15 mouse cellular contexts compared by ENCODE assay signal in the genomic region with DNA sequence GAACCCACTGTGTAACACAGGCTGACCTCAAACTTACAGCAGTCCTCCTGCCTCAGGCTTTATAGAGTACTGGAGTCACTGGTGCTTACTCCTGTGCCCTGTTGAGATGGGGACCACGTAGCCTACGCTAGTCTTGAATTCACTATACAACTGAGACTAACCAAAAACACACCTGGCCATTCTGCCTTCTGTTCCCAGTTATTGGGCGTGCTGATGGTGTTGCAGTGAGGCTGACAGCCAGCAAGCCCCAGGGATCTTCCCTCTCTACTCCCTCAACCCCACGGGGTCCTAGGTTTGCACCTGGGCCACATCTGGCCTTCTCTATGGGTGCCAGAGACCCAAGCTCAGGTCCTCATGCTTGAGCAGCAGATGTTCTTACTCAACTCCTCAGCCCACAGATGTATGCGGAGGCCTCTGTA. TPM values are rescaled to one million over a fixed set of nuclear protein-coding genes. Genes with fewer than 3 reads are reported as not detected.
A peak's percentile ranks its signal among the peaks of the same experiment; 100 is the strongest.
DNase-seq lines count a peak whose midpoint lies in the region; ATAC-seq and TF ChIP-seq lines count a peak whose summit lies in the region.
"Had no signal": no experiment of that assay in that cellular context is flagged by ENCODE, and none has a peak within 500 bp of the region (broad histone marks: within the 10 kb centered on the region; RNA-seq: fewer than 3 reads in every experiment).

No protein-coding gene starts in this region.

- peak; percentile 63; the same call in 1 of the 2 replicates for ATAC-seq in embryonic facial prominence, embryonic 11.5 days (replicated peaks; ENCODE audit: insufficient number of reproducible peaks, low FRiP score, low TSS enrichment, low read depth)
- ATAC-seq in frontal cortex, adult (ENCODE audit: low TSS enrichment): no peak
- ATAC-seq: midbrain, embryonic 13.5 days had no signal

- no peak overlapping the region for H3K4me3 ChIP-seq in embryonic facial prominence, embryonic 11.5 days (ENCODE audit: low read depth, low read length)
- H3K4me3 ChIP-seq in embryonic facial prominence, embryonic 10.5 days: no peak overlapping the region
- H3K4me3 ChIP-seq in left cerebral cortex, adult 2 months: no peak overlapping the region
- H3K4me3 ChIP-seq in small intestine, adult 2 months (ENCODE audit: low read depth, low read length): no peak overlapping the region
- H3K4me3 ChIP-seq: embryonic facial prominence, embryonic 12.5 days; forebrain, embryonic 10.5 days; midbrain, embryonic 13.5 days had no signal

- H3K9me3 ChIP-seq in embryonic facial prominence, embryonic 11.5 days (replicated peaks; ENCODE audit: control insufficient read depth, low read length): no peaks in the 10 kb centered on the region
- no peaks in the 10 kb centered on the region for H3K9me3 ChIP-seq in embryonic facial prominence, embryonic 10.5 days
- H3K9me3 ChIP-seq: embryonic facial prominence, embryonic 12.5 days; forebrain, embryonic 10.5 days; midbrain, embryonic 13.5 days had no signal

- no peaks in the 10 kb centered on the region for H3K27me3 ChIP-seq in embryonic facial prominence, embryonic 11.5 days (ENCODE audit: control insufficient read depth, insufficient read depth, low read length)
- H3K27me3 ChIP-seq in embryonic facial prominence, embryonic 10.5 days (replicated peaks; ENCODE audit: low read depth, poor library complexity, severe bottlenecking): no peaks in the 10 kb centered on the region
- H3K27me3 ChIP-seq in small intestine, adult 2 months (ENCODE audit: control insufficient read depth, insufficient read depth, low read length): no peaks in the 10 kb centered on the region
- H3K27me3 ChIP-seq: embryonic facial prominence, embryonic 12.5 days; midbrain, embryonic 13.5 days had no signal

- no peak overlapping the region for H3K9ac ChIP-seq in embryonic facial prominence, embryonic 11.5 days (replicated peaks; ENCODE audit: low read length)
- H3K9ac ChIP-seq: embryonic facial prominence, embryonic 12.5 days; hindbrain, embryonic 14.5 days; midbrain, embryonic 13.5 days had no signal

- WGBS in embryonic facial prominence, embryonic 11.5 days: 66% methylated on average over 5 of the region's 5 CpGs
- WGBS in embryonic facial prominence, embryonic 10.5 days: 75% methylated on average over 5 of the region's 5 CpGs
- WGBS in small intestine, adult 2 months: 81% methylated on average over 5 of the region's 5 CpGs

- no peak overlapping the region for H3K4me2 ChIP-seq in embryonic facial prominence, embryonic 11.5 days (ENCODE audit: low read depth, low read length)
- H3K4me2 ChIP-seq: embryonic facial prominence, embryonic 12.5 days; hindbrain, embryonic 14.5 days; midbrain, embryonic 13.5 days had no signal

- no peak for TF ChIP-seq POLR2A in small intestine, adult 2 months (IDR thresholded peaks at IDR 0.05; ENCODE audit: low read depth, low read length)

- no peak for TF ChIP-seq CTCF in left cerebral cortex, adult 2 months (IDR thresholded peaks at IDR 0.05)
- no peak for TF ChIP-seq CTCF in small intestine, adult 2 months (IDR thresholded peaks at IDR 0.05; ENCODE audit: extremely low read depth, insufficient read length, insufficient replicate concordance, low read depth, low read length)

- H3K4me1 ChIP-seq in embryonic facial prominence, embryonic 11.5 days (ENCODE audit: control insufficient read depth, insufficient read depth, low read length): peaks cover 3% of the 10 kb centered on the region; the same call in 1 of the 2 replicates
- H3K4me1 ChIP-seq in embryonic facial prominence, embryonic 10.5 days: peaks cover 34% of the 10 kb centered on the region
- peaks cover 37% of the 10 kb centered on the region for H3K4me1 ChIP-seq in small intestine, adult 2 months (ENCODE audit: control insufficient read depth, insufficient read depth, insufficient read length, low read length)

- H3K36me3 ChIP-seq in embryonic facial prominence, embryonic 11.5 days (replicated peaks; ENCODE audit: control insufficient read depth, insufficient read depth, low read depth, low read length): no peaks in the 10 kb centered on the region; the same call in 1 of the 2 replicates
- peaks cover 40% of the 10 kb centered on the region for H3K36me3 ChIP-seq in embryonic facial prominence, embryonic 10.5 days (replicated peaks)
- H3K36me3 ChIP-seq in small intestine, adult 2 months (ENCODE audit: control insufficient read depth, insufficient read depth, low read length): no peaks in the 10 kb centered on the region
- H3K36me3 ChIP-seq: midbrain, embryonic 13.5 days had no signal

- intact Hi-C loops in left cerebral cortex, adult 2 months (cut with DNase I): no loop called here
- intact Hi-C loops in left cerebral cortex, postnatal 14 days (cut with DNase I): no loop called here

- no peak overlapping the region for H3K27ac ChIP-seq in embryonic facial prominence, embryonic 11.5 days (replicated peaks; ENCODE audit: low read depth, low read length)
- H3K27ac ChIP-seq in embryonic facial prominence, embryonic 10.5 days (replicated peaks): no peak overlapping the region
- 0 out of 2 replicates have a peak overlapping the region, but pooled peaks have one; percentile 15 for H3K27ac ChIP-seq in left cerebral cortex, adult 2 months
- peak overlapping the region; percentile 5; the same call in 1 of the 2 replicates for H3K27ac ChIP-seq in small intestine, adult 2 months (ENCODE audit: insufficient read depth, low read depth, low read length)
- H3K27ac ChIP-seq: embryonic facial prominence, embryonic 12.5 days; forebrain, embryonic 10.5 days; hindbrain, embryonic 14.5 days; midbrain, embryonic 13.5 days had no signal

- peak; percentile 8 for DNase-seq in embryonic facial prominence, embryonic 11.5 days (ENCODE audit: low spot score)
- DNase-seq in embryonic facial prominence, embryonic 10.5 days (ENCODE audit: low spot score): no peak
- DNase-seq in left cerebral cortex, adult 2 months (ENCODE audit: extremely low spot score in 1 of 2, low spot score in 2 of 2): no peak
- no peak for DNase-seq in left cerebral cortex, postnatal 14 days (ENCODE audit: low spot score in 2 of 2)
- peak; percentile 93 for DNase-seq in A20 (ENCODE audit: low read depth, low spot score)
- no peak for DNase-seq in kidney, postnatal 4 days
- DNase-seq: cerebellum, adult 11 months; kidney, adult 11 months; kidney, postnatal 14 days had no signal

RNA-seq across cellular contexts. Expression of gene Rapgef1, which starts 9.3 kb away (rescaled TPM):
- 14.0 and 14.1 TPM in 2 replicates for polyA plus RNA-seq in embryonic facial prominence, embryonic 11.5 days (2014; fragmentation: Nextera tagmentation; extraction: Ambion mirVana)
- 16.5 and 17.3 TPM in 2 replicates for polyA plus RNA-seq in embryonic facial prominence, embryonic 10.5 days (2016; fragmentation: Nextera tagmentation; extraction: Ambion mirVana)
- 100 to 1,000 TPM; 102 to 108 TPM for total RNA-seq in left cerebral cortex, adult 2 months (2021)
- 100 to 1,000 TPM; 118 to 124 TPM for total RNA-seq in left cerebral cortex, postnatal 14 days (2021)
- polyA plus RNA-seq in small intestine, adult 2 months (2012; rRNA removed): 15.5 and 25.1 TPM in 2 replicates

Comparison
In these comparisons a context has a peak if more than half of its experiments do, and no peak if none do; other contexts are left out.
1. DNase-seq: peak in embryonic facial prominence, embryonic 11.5 days (single experiment) and A20 (single experiment); none in embryonic facial prominence, embryonic 10.5 days (single experiment), left cerebral cortex, adult 2 months (0 of 2), left cerebral cortex, postnatal 14 days (0 of 2) and kidney, postnatal 4 days (0 of 2).
2. H3K27ac ChIP-seq: peak in left cerebral cortex, adult 2 months (single experiment) and small intestine, adult 2 months (single experiment); none in embryonic facial prominence, embryonic 11.5 days (single experiment) and embryonic facial prominence, embryonic 10.5 days (single experiment).